Mouse (Mus musculus): ENCODE measurements around the gene Adipoq. TPM values are rescaled to one million over a fixed set of nuclear protein-coding genes. Genes with fewer than 3 reads are reported as not detected.

Gene Adipoq
- 28.7 TPM for polyA plus RNA-seq (2014; fragmentation: Illumina TruSeq; extraction: RNeasy Lipid Tissue Mini Kit (QIAGEN cat#74804); ENCODE audit: low read depth, low replicate concordance)

DNA sequence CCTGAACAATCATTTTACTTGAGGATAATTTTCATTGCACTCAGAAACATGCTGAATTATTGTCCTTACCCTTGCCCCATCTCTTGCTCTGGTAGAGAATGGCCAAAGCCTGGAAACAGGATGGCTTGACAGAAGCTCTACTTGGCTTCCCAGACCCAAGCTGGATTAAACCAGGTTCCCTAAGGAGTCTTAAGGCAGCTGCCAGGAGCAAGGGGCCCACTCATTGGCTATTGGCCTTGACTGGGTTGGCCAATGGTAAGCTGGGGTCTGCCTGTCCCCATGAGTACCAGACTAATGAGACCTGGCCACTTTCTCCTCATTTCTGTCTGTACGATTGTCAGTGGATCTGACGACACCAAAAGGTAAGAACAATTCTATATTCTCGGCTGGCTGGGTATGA, at the start of gene Adipoq:
Gene Adipoq (plus strand): TSS at position 257 of the 400 bp plus-strand sequence.

DNA sequence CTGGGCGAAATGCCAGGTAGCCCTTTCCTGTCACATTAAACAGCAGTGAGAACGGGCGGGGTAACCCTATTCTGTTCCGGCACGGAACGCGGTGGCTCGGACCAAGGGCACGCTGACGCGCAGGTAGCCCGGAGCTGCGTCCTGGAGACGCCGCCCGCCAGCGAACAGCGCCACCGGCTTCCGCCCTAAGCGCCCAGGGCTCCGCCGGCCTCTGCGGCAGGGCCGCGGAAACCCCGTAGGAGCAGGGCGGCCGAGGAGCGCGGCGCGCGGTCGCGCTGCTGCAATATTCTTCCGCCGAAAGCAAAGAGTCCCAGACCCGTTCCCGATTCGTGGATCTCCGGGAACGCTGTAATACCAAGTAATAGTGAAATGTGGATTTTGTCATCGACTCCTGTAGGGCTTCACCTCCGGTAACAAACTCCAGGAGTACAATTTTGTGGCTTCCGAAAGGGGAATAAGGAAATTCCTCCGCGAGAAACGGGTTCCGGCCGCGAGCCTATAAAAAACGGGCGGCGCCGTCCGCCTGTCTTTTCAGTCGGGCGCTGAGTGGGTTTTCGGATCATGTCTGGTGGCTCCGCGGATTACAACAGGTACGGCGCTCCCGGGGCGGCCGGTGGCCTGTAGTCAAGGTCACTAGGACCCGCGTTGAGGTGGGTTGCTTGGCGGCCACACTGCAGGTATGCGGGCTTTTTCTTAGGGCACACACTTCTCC, 38.9 kb upstream of the Adipoq start, which contains the start of gene Eif4a2:
Gene Eif4a2 (plus strand): TSS at position 214 of the 712 bp plus-strand sequence.

DNA sequence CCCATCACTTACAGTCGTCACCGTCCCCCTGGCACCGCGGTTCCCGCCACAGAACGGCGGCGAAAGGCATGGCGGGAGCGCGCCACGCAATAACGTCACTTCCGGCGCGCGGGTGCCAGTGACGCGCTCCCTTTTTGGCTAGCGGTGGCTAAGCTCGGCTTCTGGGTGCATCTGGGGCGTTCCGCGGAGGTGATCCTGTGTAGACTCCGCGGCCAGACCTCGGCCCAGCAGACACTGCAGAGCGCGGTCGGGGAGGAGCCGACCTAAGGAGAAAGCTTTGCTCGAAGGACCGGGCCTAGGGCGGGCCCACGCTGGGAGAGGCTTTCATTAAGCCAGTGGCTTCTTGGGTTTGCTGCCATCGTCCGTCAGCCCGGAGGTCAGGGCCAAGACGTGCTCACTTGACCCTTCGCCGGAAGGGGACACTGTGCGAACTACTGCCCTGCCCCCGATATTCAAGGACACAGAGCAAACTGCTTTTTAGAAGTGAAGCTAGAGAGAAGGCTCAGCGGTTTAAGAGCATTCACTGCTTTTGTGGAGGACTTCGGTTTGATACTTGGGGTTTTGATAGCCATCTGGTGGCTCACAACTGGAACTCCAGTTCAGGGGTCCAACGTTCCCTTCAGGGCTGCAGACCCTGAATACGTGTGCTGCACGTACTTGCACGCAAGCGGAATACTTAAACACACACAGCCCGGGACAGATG, 18.5 kb upstream of the Adipoq start, which contains the start of gene Rfc4:
Gene Rfc4 (minus strand): TSS at position 65 of the 703 bp plus-strand sequence.

Other genes with a start within 250 kb of the Adipoq start
- not detected for gene Fetub, start 228.2 kb upstream of the Adipoq start, polyA plus RNA-seq (2014; fragmentation: Illumina TruSeq; extraction: RNeasy Lipid Tissue Mini Kit (QIAGEN cat#74804); ENCODE audit: low read depth, low replicate concordance)
- 3.1 TPM for gene Hrg, start 195.5 kb upstream of the Adipoq start, polyA plus RNA-seq (2014; fragmentation: Illumina TruSeq; extraction: RNeasy Lipid Tissue Mini Kit (QIAGEN cat#74804); ENCODE audit: low read depth, low replicate concordance)
- not detected for gene Kng2, start 117.1 kb upstream of the Adipoq start, polyA plus RNA-seq (2014; fragmentation: Illumina TruSeq; extraction: RNeasy Lipid Tissue Mini Kit (QIAGEN cat#74804); ENCODE audit: low read depth, low replicate concordance)
- not detected for gene Kng1, start 88.7 kb upstream of the Adipoq start, polyA plus RNA-seq (2014; fragmentation: Illumina TruSeq; extraction: RNeasy Lipid Tissue Mini Kit (QIAGEN cat#74804); ENCODE audit: low read depth, low replicate concordance)
- 2,369 TPM for gene Eif4a2, start 39.1 kb upstream of the Adipoq start, polyA plus RNA-seq (2014; fragmentation: Illumina TruSeq; extraction: RNeasy Lipid Tissue Mini Kit (QIAGEN cat#74804); ENCODE audit: low read depth, low replicate concordance)
- 29.2 TPM for gene Rfc4, start 18.8 kb upstream of the Adipoq start, polyA plus RNA-seq (2014; fragmentation: Illumina TruSeq; extraction: RNeasy Lipid Tissue Mini Kit (QIAGEN cat#74804); ENCODE audit: low read depth, low replicate concordance)
- 62.3 TPM for gene St6gal1, start 78.2 kb downstream of the Adipoq start, polyA plus RNA-seq (2014; fragmentation: Illumina TruSeq; extraction: RNeasy Lipid Tissue Mini Kit (QIAGEN cat#74804); ENCODE audit: low read depth, low replicate concordance)